Mouse (Mus musculus) kidney, postnatal 14 days (tissue): ENCODE results near the gene Ankrd37.

Source experiments
- DNase-seq: peaks from one replicate; pipeline ENCODE4 v3.0.0; 2022; ENCODE audit warnings: mixed read lengths

The Ankrd37 gene

DNA sequence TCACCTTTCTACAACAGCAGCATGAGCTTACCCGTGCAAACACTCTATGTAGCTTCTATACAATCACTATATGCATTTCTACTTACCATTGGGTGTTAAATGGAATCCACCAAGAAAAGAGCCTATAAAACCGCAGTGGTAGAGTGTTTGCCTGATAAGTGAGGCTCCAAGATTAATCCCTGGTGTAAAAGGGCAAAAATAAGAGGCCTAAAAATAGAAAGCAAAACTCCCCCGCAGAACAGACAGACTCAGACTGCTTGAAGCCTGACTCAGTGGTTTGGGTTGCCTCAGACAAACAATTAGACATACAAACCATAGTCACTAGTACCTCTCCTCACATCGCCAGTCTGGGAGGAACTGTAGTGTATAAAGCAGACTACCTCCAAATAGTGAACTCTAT, at the start of gene Ankrd37:
Gene Ankrd37 (minus strand): TSS at position 112 of the 400 bp plus-strand sequence.
- no peak for DNase-seq

DNA sequence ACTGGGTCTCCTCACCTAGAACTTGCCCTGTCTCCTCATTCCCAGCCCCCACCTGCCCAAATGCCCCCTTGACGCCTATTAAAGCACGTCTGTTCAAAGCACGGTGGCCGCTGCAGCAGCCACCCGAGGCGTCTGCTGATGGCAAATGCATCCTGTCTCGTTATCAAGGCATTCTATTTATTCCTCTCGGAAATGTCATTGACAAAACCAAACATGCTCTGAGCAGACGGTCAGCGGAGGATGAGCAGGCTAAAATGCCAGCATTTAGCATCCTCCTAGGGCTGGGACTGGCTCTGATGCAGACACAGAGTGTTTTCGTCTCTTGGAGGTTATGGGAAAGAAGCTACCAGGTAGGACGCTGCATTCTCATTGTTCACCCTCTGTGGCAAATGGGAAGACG, 34.8 kb upstream of the Ankrd37 start:
- no peak for DNase-seq

DNA sequence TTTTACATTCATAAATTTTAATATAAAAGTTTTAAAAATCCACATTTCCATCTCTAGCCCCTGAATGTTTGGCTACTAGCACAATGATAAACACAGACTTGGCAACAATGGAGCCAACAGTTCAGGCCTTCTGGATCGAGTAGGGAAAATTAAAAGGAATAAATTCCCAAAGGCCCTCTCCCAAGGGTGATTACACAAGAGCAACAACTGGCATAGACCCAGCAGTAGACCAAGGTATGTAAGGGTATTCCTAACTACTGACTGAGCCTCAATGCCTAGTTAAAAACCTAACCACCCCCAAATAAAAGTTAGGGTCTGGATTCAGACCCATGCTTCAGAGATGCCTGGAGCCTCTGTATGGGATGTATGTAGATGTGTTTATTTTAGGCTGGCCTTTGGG, 34.2 kb upstream of the Ankrd37 start:
- no peak for DNase-seq

GRCm38 (mm10) chr8:46036217-46036616, 30.7 kb upstream of the Ankrd37 start:
- DNase-seq = peak; percentile 53

DNA sequence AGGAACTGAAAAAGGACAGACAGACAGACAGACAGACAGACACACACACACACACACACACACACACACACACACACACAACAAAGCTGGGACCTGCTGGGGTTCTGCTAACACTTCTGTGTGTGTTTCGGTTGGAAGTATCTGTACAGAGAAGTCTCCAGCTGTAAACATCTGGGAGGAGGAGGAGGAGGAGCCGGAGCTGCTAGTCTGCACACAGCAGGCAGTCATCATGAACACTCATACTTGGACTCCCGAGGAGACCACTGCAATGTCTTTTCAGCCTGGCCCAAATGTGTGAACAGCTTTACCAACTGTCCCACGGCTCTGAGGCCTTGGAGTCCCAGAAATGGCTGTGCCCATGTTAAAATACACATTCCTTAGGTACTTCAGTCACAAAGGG, 18.9 kb upstream of the Ankrd37 start:
- DNase-seq = no peak

GRCm38 (mm10) chr8:46022758-46023157, 17.3 kb upstream of the Ankrd37 start:
- DNase-seq = no peak

DNA sequence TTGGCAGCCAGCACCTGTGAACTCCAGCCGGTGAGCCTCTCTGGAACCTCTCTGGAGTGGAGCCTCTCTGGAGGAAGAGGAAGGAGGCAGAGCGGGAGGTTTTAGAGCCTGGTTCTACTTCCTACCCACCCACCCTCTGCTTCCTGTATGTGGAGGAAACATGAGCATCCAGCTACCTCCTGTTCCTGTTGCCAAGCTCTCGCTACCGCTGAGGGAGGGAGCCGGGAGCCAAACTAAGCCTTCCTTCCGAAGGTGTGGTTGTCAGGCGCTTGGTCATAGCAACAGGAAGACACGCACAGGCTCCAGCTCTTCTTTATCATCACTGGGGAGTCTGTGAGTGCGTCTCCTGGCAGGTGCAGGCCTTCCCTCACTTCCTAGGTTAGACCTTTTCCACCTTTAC, 16.7 kb upstream of the Ankrd37 start:
- DNase-seq = no peak

GRCm38 (mm10) chr8:46010746-46011680, 5.5 kb upstream of the Ankrd37 start:
- DNase-seq = peak; percentile 44

DNA sequence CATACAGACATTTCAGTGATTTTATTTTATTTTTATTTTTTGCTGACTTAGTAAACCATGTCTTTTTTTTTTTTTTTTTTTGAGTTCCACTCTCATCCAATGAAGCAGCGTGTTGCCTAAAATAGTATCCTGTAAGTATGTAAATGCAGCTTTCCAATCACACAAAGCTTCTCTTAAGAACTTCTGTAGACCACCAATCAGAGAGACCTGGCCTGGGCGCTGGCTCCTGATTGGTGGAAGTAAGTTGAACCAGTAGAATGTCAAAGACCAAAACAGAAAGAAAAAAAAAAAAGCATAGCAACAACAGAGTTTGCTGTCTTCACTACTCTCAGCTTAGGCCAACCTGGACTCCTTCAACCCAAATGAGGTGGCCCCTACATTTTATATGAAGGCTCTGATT, 4.8 kb upstream of the Ankrd37 start:
- peak; percentile 8 for DNase-seq

DNA sequence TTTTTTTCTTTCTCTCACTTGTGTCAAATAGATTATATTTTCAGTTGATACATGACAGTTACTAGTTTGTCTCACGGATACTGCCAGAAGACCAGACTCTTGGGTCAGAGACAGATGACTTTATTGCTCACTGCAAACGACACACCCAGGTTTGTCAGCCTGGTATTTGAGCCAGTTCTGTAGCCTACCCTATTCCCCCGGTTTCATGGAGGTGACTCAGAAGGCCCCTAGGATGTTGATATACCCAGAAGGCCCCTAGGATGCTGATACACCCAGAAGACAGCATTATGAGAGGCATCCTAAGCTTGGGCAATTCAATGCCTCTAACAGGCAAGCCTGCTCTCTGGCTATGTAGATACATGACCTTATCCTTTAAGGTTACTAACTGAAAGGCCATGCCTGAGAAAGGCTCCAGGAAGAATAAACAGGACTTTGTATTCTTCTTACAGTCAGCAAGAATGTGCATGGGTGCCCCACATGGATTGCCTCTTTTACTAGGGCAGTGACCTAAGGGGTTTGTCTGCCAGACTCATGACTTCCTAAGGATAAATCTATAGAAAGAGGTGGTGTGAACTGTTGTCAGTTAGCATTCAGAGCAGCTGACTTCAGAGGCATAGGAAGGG, 1.7 kb upstream of the Ankrd37 start:
- no peak for DNase-seq

DNA sequence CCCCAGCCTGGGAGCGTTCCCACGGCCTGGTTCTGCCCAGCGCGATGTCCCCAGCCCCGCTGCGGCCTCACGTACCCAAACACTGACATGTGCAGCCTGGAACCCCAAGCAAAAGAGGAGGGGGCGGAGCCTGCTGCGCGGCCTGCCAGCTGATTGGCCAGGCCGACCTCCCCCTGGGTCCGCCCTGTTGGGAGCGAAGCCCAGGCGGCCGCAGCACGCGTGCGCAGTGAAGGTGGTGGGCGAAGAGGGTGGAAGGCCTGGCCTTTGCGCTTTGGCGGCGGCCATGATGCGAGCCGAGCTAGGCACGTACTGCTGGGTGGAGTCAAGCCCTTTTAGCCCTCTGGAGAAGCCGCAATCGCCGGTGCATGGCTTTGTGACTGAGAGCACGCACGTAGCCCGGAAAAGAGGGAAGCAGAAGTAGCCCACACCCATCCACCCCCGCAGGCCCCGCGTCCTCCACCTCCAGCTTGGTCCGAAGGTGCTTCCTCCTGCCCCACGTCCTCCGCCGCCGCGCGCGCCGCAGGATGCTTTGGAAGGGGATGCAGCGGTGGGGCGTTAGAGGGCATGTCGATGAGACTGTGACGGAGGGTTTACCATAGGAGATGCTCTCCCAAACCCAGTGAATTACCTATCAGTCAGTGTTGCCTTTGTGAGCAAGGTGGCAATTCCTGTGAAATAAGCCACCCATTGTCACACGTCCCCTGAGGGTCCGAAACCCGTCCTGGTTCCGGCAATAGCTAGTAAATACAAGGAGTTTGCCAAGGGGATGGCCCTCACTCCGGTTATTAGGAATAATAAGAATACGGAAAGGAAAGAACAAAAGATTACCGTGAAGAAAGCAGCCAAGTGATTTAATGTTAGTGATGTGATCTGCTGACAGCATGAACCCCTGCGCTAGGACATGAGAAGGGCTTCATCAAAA, 5.5 kb downstream of the Ankrd37 start:
- peak; percentile 99 for DNase-seq

- peak; percentile 54 for DNase-seq
Observed at GRCm38 (mm10) chr8:45999138-45999783, 6.2 kb downstream of the Ankrd37 start, which contains the start of gene Lrp2bp. TSS of gene Lrp2bp (plus strand) at chr8:45999303.

GRCm38 (mm10) chr8:45998228-45998627, 7.3 kb downstream of the Ankrd37 start:
- no peak for DNase-seq

DNA sequence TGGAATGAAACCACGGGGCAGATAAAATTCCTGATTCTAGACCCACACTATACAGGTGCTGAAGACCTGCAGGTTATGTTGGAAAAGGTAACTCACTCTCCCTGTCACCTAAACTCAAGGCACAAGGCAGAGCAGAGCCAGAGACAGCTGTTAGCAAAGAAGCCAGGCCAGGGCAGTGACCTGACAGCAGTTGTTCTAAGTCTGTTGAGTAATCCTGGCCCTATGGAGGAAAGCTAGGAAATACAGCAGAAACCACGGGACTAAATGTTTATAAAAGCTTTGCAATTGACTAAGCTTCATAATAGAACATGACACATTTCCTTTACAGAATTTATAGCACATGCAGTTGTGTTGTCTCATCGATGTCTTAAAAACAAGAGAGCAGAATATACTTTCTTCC, 9.9 kb downstream of the Ankrd37 start:
- DNase-seq = no peak

DNA sequence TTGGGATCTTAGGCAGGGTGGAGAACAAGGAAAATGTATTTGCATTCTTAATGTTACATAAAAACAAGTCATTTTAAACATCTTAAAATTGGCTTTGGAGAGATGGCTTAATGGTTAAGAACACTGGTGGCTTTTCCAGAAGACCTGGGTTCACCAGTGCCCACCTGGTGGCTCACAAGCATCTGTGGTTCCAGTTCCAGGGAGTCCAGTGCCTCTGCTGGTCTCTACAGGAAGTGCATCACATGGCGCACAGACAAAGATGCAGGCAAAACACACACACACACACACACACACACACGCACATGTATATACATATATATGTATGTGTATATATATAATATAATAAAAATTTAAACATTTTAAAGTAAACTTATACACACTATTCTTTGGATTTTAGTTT, 11.4 kb downstream of the Ankrd37 start:
- no peak for DNase-seq

GRCm38 (mm10) chr8:45990631-45991310, 14.7 kb downstream of the Ankrd37 start:
- DNase-seq = no peak

DNA sequence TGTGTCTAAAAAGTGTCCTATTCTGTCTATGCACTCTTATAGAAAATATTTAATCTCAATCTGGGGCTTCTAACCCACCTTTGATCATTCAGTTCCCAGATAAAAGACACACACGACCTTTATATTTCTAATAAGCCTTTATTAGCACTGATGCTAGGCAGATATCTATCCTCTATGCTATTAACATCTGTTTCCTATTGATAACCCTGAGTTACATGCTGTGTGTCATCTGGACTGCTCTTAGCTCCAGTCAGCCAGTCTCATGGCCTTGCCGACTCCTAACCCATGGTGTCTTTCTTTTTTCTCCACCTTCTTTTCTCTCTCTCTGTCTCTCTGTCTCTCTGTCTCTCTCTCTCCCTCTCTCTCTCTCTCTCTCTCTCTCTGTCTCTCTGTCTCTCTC, 17.3 kb downstream of the Ankrd37 start:
- no peak for DNase-seq

DNA sequence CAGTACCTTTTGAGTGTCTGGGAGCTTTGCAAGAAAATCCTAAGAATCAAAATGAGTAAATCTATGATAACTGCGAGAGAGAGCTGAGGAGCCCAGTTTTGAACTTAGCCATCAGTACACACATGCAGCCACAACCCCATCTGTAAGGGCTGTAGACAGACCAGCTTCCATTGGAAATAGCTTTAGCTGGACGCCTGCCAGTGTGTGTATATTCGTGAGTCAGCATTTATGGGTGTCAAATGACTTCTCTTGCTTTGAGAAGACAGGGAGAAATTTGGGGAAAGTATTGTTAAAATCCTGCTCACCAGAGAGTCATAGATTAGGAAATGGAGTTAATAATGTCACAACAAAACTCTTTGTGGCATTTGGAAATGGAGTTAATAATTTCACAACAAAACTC, 18.8 kb downstream of the Ankrd37 start:
- no peak for DNase-seq

DNA sequence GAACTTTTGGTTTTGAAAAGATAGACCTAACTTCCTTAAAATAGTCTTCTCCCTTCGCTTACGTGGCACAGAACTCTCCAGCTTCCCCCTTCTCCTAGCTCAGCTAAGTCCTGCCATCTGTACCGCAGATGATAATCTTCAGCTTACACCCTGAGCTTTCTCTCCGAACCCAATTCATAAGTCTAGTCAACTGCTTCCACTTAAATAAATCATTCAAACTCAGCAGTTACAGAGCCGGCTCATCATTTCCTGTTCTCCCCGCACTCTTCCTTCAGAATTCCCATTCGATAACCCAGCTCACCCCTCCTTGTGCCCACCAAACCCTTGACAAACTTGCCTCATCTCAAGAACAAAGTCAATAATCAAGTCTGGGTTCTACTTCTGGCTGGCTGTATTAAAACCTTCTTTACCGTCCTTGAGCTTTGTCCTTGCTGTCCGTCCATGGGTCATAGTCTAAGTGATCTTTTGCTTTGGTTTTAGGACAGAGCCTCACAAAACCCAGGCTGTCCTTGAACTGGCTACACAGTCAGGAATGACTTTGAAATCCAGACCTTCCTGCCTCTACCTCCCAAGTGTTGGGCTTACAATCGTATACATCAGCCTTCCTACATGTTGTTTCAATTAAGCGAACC, 29.6 kb downstream of the Ankrd37 start:
- DNase-seq = no peak

DNA sequence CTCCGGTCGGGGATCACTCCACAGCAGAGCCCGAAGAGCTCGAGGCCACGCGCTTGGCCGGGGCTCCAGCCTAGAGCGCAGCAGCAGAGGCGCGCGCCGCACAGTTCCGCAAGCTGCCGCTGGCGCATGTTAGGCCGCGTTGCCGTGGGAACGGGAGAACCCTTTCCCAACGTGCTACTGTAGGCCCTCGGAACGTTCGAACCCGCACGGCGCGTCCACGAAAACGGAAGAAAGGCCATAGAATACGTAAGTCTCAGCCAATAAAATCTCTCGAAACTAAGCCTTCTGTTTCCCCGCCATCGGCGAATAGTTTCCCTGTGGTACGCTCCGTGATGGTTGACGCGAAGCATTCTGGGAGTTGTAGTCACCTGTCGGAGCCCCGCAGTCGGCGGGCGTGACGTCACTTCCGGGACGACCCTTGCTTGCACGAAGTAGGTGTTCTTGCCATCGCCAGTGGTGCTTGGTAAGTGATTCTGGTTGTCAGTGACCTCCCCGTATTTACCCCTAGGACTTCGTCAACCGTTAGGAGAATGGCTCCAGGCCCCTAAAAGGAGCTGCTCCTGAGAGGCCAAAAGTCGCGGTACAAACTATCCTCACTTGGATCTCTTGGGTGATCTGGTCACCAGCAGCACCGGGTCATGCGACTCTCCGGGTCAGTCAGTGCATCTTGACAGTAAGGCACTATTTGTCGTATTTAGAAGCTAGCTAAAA, 30.2 kb downstream of the Ankrd37 start, which contains the start of the genes 1700029J07Rik and Ufsp2:
Gene 1700029J07Rik (minus strand): TSS at position 127 of the 711 bp plus-strand sequence.
Gene Ufsp2 (plus strand): TSS at position 403 of the 711 bp plus-strand sequence.
- peak; percentile 99 for DNase-seq
